Mouse (Mus musculus): ENCODE results near the gene Nr1h4. TPM values are rescaled to one million over a fixed set of nuclear protein-coding genes. Genes with fewer than 3 reads are reported as not detected.

Gene Nr1h4
- total and polyA plus RNA-seq, 2 experiments from 2014 or later: 0.08 TPM; not detected in 1

- no peak overlapping the region for H3K4me2 ChIP-seq (ENCODE audit: low read depth, low read length)
- H3K4me1 ChIP-seq (ENCODE audit: insufficient read depth, low read length): no peaks in the 10 kb centered on the region
- no peak overlapping the region for H3K27ac ChIP-seq
- no peak overlapping the region for H3K9ac ChIP-seq (replicated peaks; ENCODE audit: low read length)
- no peaks in the 10 kb centered on the region for H3K9me3 ChIP-seq (ENCODE audit: low read length)
- 74% methylated on average over 5 of the region's 5 CpGs for WGBS
- no peaks in the 10 kb centered on the region for H3K36me3 ChIP-seq (ENCODE audit: insufficient read depth, low read length)
- no peak overlapping the region for H3K4me3 ChIP-seq (ENCODE audit: low read length)
- DNase-seq (ENCODE audit: low spot score) (no peak), ATAC-seq (no peak)
- no peaks in the 10 kb centered on the region for H3K27me3 ChIP-seq (ENCODE audit: insufficient read depth, low read length)
- TF ChIP-seq CTCF (IDR thresholded peaks at IDR 0.05; ENCODE audit: low read depth): no peak
Measured at GRCm38 (mm10) chr10:89527054-89527453, 6.3 kb downstream of the Nr1h4 start.

GRCm38 (mm10) chr10:89525823-89526222 is 7.6 kb downstream of the Nr1h4 start:
- Histone ChIP-seq H3K4me3 (ENCODE audit: low read length) (no peak overlapping the region), H3K4me1 (ENCODE audit: insufficient read depth, low read length) (no peaks in the 10 kb centered on the region), H3K9me3 (ENCODE audit: low read length) (no peaks in the 10 kb centered on the region), H3K27me3 (ENCODE audit: insufficient read depth, low read length) (no peaks in the 10 kb centered on the region), H3K4me2 (ENCODE audit: low read depth, low read length) (no peak overlapping the region), H3K27ac (no peak overlapping the region), H3K9ac (replicated peaks; ENCODE audit: low read length) (no peak overlapping the region), H3K36me3 (ENCODE audit: insufficient read depth, low read length) (no peaks in the 10 kb centered on the region)
- ATAC-seq (no peak), DNase-seq (ENCODE audit: low spot score) (no peak)
- WGBS: 53% methylated on average over 2 of the region's 2 CpGs
- no peak for TF ChIP-seq CTCF (IDR thresholded peaks at IDR 0.05; ENCODE audit: low read depth)

DNA sequence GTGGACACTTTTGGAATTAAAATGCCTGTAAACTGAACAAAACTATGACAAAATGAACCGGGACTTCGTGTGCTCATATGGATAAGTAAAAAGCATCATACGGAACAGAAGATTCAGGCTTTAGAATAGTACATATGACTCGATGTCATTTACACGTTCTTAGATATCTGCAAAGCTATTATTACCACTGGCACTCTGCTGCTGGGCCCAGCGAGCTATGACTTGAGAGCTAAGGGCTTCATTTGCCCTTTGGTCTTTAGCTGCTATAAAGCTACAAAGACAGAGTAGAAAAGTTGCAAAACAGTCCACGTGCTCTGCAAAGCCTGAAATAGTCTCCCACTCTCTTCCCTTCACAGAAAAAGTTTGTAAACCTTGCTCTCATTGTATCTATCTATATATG is 10.9 kb downstream of the Nr1h4 start:
- no peaks in the 10 kb centered on the region for H3K4me1 ChIP-seq (ENCODE audit: insufficient read depth, low read length)
- no peaks in the 10 kb centered on the region for H3K9me3 ChIP-seq (ENCODE audit: low read length)
- no peak overlapping the region for H3K4me3 ChIP-seq (ENCODE audit: low read length)
- no peaks in the 10 kb centered on the region for H3K36me3 ChIP-seq (ENCODE audit: insufficient read depth, low read length)
- no peaks in the 10 kb centered on the region for H3K27me3 ChIP-seq (ENCODE audit: insufficient read depth, low read length)
- no peak overlapping the region for H3K27ac ChIP-seq
- no peak for DNase-seq (ENCODE audit: low spot score)
- H3K9ac ChIP-seq (replicated peaks; ENCODE audit: low read length): no peak overlapping the region
- no peak for ATAC-seq
- no peak overlapping the region for H3K4me2 ChIP-seq (ENCODE audit: low read depth, low read length)
- no peak for TF ChIP-seq CTCF (IDR thresholded peaks at IDR 0.05; ENCODE audit: low read depth)
- WGBS: 84% methylated on average over 7 of the region's 7 CpGs

DNA sequence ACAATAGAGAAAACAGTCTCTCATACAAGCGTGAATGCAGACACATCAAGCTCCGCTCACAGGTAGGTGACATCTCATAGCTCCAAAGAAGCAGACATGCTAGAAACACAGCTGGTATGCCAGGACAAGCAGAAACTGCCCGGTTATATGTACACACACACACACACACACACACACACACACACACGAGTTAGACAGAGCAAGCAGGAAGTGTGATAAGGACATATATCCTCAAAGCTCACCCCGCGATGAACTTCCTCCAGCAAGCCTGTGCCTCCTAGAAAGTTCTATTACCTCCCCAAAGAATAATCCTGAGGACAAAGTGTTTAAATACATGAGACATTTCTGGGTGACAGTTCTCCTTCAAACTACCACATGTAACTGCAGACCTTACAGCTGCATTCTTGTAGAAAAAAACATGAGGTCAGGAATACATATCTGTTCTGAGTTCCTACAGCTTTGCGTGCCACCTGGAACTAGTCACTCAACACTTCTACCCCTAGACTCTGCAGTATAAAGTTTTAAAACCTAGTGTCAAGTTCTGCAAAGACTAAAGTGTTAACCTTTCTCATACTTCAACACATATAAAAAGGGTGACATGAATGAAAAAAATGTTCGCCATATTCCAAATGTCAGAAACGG is 11.5 kb downstream of the Nr1h4 start:
- H3K9ac ChIP-seq (replicated peaks; ENCODE audit: low read length): no peak overlapping the region
- 87% methylated on average over 9 of the region's 9 CpGs for WGBS
- no peaks in the 10 kb centered on the region for H3K9me3 ChIP-seq (ENCODE audit: low read length)
- no peak overlapping the region for H3K27ac ChIP-seq
- H3K36me3 ChIP-seq (ENCODE audit: insufficient read depth, low read length): no peaks in the 10 kb centered on the region
- H3K4me3 ChIP-seq (ENCODE audit: low read length): no peak overlapping the region
- DNase-seq (ENCODE audit: low spot score) (no peak), ATAC-seq (no peak)
- H3K4me1 ChIP-seq (ENCODE audit: insufficient read depth, low read length): no peaks in the 10 kb centered on the region
- no peaks in the 10 kb centered on the region for H3K27me3 ChIP-seq (ENCODE audit: insufficient read depth, low read length)
- no peak for TF ChIP-seq CTCF (IDR thresholded peaks at IDR 0.05; ENCODE audit: low read depth)
- H3K4me2 ChIP-seq (ENCODE audit: low read depth, low read length): no peak overlapping the region

GRCm38 (mm10) chr10:89520381-89520780 is 13.0 kb downstream of the Nr1h4 start:
- Histone ChIP-seq H3K4me1 (ENCODE audit: insufficient read depth, low read length) (no peaks in the 10 kb centered on the region), H3K27ac (no peak overlapping the region), H3K4me2 (ENCODE audit: low read depth, low read length) (no peak overlapping the region), H3K27me3 (ENCODE audit: insufficient read depth, low read length) (no peaks in the 10 kb centered on the region), H3K36me3 (ENCODE audit: insufficient read depth, low read length) (no peaks in the 10 kb centered on the region), H3K4me3 (ENCODE audit: low read length) (no peak overlapping the region), H3K9me3 (ENCODE audit: low read length) (no peaks in the 10 kb centered on the region), H3K9ac (replicated peaks; ENCODE audit: low read length) (no peak overlapping the region)
- DNase-seq (ENCODE audit: low spot score) (no peak), ATAC-seq (no peak)
- WGBS: 86% methylated on average over 4 of the region's 4 CpGs
- no peak for TF ChIP-seq CTCF (IDR thresholded peaks at IDR 0.05; ENCODE audit: low read depth)

GRCm38 (mm10) chr10:89519226-89519625 is 14.2 kb downstream of the Nr1h4 start:
- no peak overlapping the region for H3K4me2 ChIP-seq (ENCODE audit: low read depth, low read length)
- H3K4me1 ChIP-seq (ENCODE audit: insufficient read depth, low read length): no peaks in the 10 kb centered on the region
- TF ChIP-seq CTCF (IDR thresholded peaks at IDR 0.05; ENCODE audit: low read depth): no peak
- WGBS: 86% methylated on average over 4 of the region's 4 CpGs
- no peak overlapping the region for H3K27ac ChIP-seq
- no peak overlapping the region for H3K4me3 ChIP-seq (ENCODE audit: low read length)
- H3K9me3 ChIP-seq (ENCODE audit: low read length): no peaks in the 10 kb centered on the region
- ATAC-seq: no peak
- no peaks in the 10 kb centered on the region for H3K27me3 ChIP-seq (ENCODE audit: insufficient read depth, low read length)
- no peak for DNase-seq (ENCODE audit: low spot score)
- H3K36me3 ChIP-seq (ENCODE audit: insufficient read depth, low read length): no peaks in the 10 kb centered on the region
- H3K9ac ChIP-seq (replicated peaks; ENCODE audit: low read length): no peak overlapping the region

GRCm38 (mm10) chr10:89518365-89518764 is 15.0 kb downstream of the Nr1h4 start:
- no peaks in the 10 kb centered on the region for H3K9me3 ChIP-seq (ENCODE audit: low read length)
- no peaks in the 10 kb centered on the region for H3K4me1 ChIP-seq (ENCODE audit: insufficient read depth, low read length)
- no peak overlapping the region for H3K4me3 ChIP-seq (ENCODE audit: low read length)
- no peak for TF ChIP-seq CTCF (IDR thresholded peaks at IDR 0.05; ENCODE audit: low read depth)
- H3K27me3 ChIP-seq (ENCODE audit: insufficient read depth, low read length): no peaks in the 10 kb centered on the region
- H3K4me2 ChIP-seq (ENCODE audit: low read depth, low read length): no peak overlapping the region
- H3K36me3 ChIP-seq (ENCODE audit: insufficient read depth, low read length): no peaks in the 10 kb centered on the region
- no peak overlapping the region for H3K9ac ChIP-seq (replicated peaks; ENCODE audit: low read length)
- ATAC-seq (no peak), DNase-seq (ENCODE audit: low spot score) (no peak)
- no peak overlapping the region for H3K27ac ChIP-seq
- 95% methylated on average over 2 of the region's 2 CpGs for WGBS
